Mouse (Mus musculus): Measurements from ENCODE around the gene Plch2. TPM values are rescaled to one million over a fixed set of nuclear protein-coding genes. Genes with fewer than 3 reads are reported as not detected.

Plch2 gene
- polyA plus RNA-seq, 1 experiment: 28.1 TPM

DNA sequence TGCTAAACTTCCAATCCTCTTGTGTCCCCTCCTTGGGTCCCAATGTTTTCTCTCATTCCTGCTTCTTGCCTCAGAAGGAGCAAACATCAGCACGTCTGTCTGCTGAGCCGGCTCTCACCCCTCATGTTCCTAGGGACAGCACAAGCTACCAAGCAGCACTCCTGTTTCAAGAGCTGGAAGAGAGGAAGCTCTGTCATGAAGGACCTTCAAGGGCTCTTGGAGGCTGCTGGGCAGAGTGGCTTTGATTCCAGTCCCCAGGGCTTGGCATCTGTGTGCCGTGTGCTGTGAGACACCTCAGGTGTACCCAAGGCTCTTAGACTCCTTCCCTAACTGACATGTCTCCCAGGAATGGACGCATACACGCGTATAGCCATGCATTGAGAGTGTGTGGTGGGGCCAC is 75.5 kb downstream of the Plch2 start:
- Histone ChIP-seq H3K4me3 (ENCODE audit: low read depth, low read length) (no peak overlapping the region), H3K27ac (ENCODE audit: insufficient read depth, low read depth, low read length) (no peak overlapping the region), H3K4me1 (ENCODE audit: control insufficient read depth, insufficient read depth, insufficient read length, low read length) (peaks cover 3% of the 10 kb centered on the region), H3K36me3 (ENCODE audit: control insufficient read depth, insufficient read depth, low read length) (peaks cover 51% of the 10 kb centered on the region), H3K27me3 (ENCODE audit: control insufficient read depth, insufficient read depth, low read length) (no peaks in the 10 kb centered on the region)
- TF ChIP-seq CTCF (IDR thresholded peaks at IDR 0.05; ENCODE audit: extremely low read depth, insufficient read length, insufficient replicate concordance, low read depth, low read length) (no peak), POLR2A (IDR thresholded peaks at IDR 0.05; ENCODE audit: low read depth, low read length) (no peak)
- WGBS: 82% methylated on average over 6 of the region's 6 CpGs

GRCm38 (mm10) chr4:154980110-154980509 is 76.5 kb downstream of the Plch2 start:
- Histone ChIP-seq H3K27ac (ENCODE audit: insufficient read depth, low read depth, low read length) (no peak overlapping the region), H3K4me3 (ENCODE audit: low read depth, low read length) (no peak overlapping the region), H3K36me3 (ENCODE audit: control insufficient read depth, insufficient read depth, low read length) (peaks cover 60% of the 10 kb centered on the region), H3K27me3 (ENCODE audit: control insufficient read depth, insufficient read depth, low read length) (no peaks in the 10 kb centered on the region), H3K4me1 (ENCODE audit: control insufficient read depth, insufficient read depth, insufficient read length, low read length) (peaks cover 3% of the 10 kb centered on the region)
- TF ChIP-seq CTCF (IDR thresholded peaks at IDR 0.05; ENCODE audit: extremely low read depth, insufficient read length, insufficient replicate concordance, low read depth, low read length): peak; percentile 41; the same call in 1 of the 2 replicates
- TF ChIP-seq POLR2A (IDR thresholded peaks at IDR 0.05; ENCODE audit: low read depth, low read length): no peak
- WGBS: 99% methylated on average over 4 of the region's 4 CpGs

DNA sequence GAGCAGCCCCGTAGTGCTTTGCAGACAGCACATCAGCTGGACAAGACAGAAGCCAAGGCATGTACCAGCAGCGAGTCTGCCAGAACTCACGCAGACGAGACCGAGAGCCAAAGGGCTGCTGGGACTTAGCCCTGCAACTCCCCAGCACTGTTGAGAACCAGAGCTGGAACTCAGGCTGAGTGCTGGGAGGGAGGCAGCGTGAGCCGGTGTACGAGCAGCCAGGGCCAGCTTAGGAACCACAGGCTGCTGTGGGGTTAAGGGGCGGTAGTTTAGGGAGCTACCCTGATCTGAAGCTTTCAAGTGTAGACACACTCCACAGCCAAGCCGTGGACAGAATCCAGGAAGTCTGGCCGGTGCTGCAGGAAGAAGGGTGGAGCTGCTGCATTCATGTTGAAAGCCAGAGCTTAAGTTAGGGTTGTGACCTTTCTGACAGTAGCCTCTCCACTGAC is 82.4 kb downstream of the Plch2 start:
- 84% methylated on average over 11 of the region's 11 CpGs for WGBS
- TF ChIP-seq POLR2A (IDR thresholded peaks at IDR 0.05; ENCODE audit: low read depth, low read length) (no peak), CTCF (IDR thresholded peaks at IDR 0.05; ENCODE audit: extremely low read depth, insufficient read length, insufficient replicate concordance, low read depth, low read length) (no peak)
- Histone ChIP-seq H3K27ac (ENCODE audit: insufficient read depth, low read depth, low read length) (no peak overlapping the region), H3K27me3 (ENCODE audit: control insufficient read depth, insufficient read depth, low read length) (no peaks in the 10 kb centered on the region), H3K4me3 (ENCODE audit: low read depth, low read length) (no peak overlapping the region), H3K4me1 (ENCODE audit: control insufficient read depth, insufficient read depth, insufficient read length, low read length) (no peaks in the 10 kb centered on the region), H3K36me3 (ENCODE audit: control insufficient read depth, insufficient read depth, low read length) (peaks cover 94% of the 10 kb centered on the region)

GRCm38 (mm10) chr4:154972546-154972945 is 84.0 kb downstream of the Plch2 start:
- Histone ChIP-seq H3K4me1 (ENCODE audit: control insufficient read depth, insufficient read depth, insufficient read length, low read length) (no peaks in the 10 kb centered on the region), H3K4me3 (ENCODE audit: low read depth, low read length) (no peak overlapping the region), H3K36me3 (ENCODE audit: control insufficient read depth, insufficient read depth, low read length) (peaks cover 81% of the 10 kb centered on the region), H3K27ac (ENCODE audit: insufficient read depth, low read depth, low read length) (no peak overlapping the region), H3K27me3 (ENCODE audit: control insufficient read depth, insufficient read depth, low read length) (no peaks in the 10 kb centered on the region)
- WGBS: 91% methylated on average over 12 of the region's 12 CpGs
- TF ChIP-seq CTCF (IDR thresholded peaks at IDR 0.05; ENCODE audit: extremely low read depth, insufficient read length, insufficient replicate concordance, low read depth, low read length) (no peak), POLR2A (IDR thresholded peaks at IDR 0.05; ENCODE audit: low read depth, low read length) (no peak)

DNA sequence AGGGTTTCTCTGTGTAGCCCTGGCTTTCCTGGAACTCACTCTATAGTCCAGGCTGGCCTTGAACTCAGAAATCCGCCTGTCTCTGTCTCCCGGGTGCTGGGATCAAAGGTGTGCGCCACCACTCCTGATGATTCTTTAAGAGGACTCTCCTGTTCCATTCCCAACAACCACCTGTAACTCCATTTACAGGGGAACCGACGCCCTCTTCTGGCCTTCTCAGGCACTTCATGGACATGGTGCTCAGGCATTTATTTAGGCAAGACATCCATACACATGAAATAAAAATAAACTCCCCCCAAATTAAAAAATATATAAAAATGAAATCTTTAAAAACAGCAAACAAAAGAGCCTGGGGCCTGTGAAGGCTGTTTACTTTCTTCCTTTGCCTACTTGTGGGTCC is 89.4 kb downstream of the Plch2 start:
- Histone ChIP-seq H3K4me3 (ENCODE audit: low read depth, low read length) (no peak overlapping the region), H3K27me3 (ENCODE audit: control insufficient read depth, insufficient read depth, low read length) (no peaks in the 10 kb centered on the region), H3K36me3 (ENCODE audit: control insufficient read depth, insufficient read depth, low read length) (peaks cover 32% of the 10 kb centered on the region), H3K27ac (ENCODE audit: insufficient read depth, low read depth, low read length) (no peak overlapping the region), H3K4me1 (ENCODE audit: control insufficient read depth, insufficient read depth, insufficient read length, low read length) (peaks cover 2% of the 10 kb centered on the region; the same call in 1 of the 2 replicates)
- WGBS: 60% methylated on average over 5 of the region's 5 CpGs
- TF ChIP-seq CTCF (IDR thresholded peaks at IDR 0.05; ENCODE audit: extremely low read depth, insufficient read length, insufficient replicate concordance, low read depth, low read length): peak; percentile 32; the same call in 1 of the 2 replicates
- TF ChIP-seq POLR2A (IDR thresholded peaks at IDR 0.05; ENCODE audit: low read depth, low read length): no peak

DNA sequence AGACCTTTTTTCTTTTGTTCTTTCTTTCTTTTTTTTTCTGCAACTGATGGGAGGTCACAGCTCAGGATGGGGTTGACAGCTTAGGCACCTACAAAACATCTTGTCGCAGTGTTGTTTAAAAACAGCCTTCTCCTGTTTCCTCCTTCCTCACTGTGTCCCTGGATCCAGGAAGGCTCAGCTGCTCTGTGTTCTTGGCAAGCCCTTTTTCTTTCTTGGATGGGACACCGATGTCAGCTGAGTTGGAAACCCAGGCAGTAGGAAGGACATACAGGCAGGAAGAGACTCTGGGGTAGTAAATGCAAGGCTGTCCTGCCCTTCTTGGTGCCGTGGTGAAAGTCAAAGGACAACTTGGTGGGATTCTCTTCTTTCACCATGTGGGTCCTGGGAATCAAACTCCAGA is 90.7 kb downstream of the Plch2 start:
- Histone ChIP-seq H3K4me1 (ENCODE audit: control insufficient read depth, insufficient read depth, insufficient read length, low read length) (peaks cover 9% of the 10 kb centered on the region), H3K4me3 (ENCODE audit: low read depth, low read length) (no peak overlapping the region), H3K36me3 (ENCODE audit: control insufficient read depth, insufficient read depth, low read length) (peaks cover 19% of the 10 kb centered on the region), H3K27me3 (ENCODE audit: control insufficient read depth, insufficient read depth, low read length) (peaks cover 6% of the 10 kb centered on the region), H3K27ac (ENCODE audit: insufficient read depth, low read depth, low read length) (no peak overlapping the region)
- WGBS: 72% methylated on average over 3 of the region's 3 CpGs
- no peak for TF ChIP-seq POLR2A (IDR thresholded peaks at IDR 0.05; ENCODE audit: low read depth, low read length)
- no peak for TF ChIP-seq CTCF (IDR thresholded peaks at IDR 0.05; ENCODE audit: extremely low read depth, insufficient read length, insufficient replicate concordance, low read depth, low read length)

DNA sequence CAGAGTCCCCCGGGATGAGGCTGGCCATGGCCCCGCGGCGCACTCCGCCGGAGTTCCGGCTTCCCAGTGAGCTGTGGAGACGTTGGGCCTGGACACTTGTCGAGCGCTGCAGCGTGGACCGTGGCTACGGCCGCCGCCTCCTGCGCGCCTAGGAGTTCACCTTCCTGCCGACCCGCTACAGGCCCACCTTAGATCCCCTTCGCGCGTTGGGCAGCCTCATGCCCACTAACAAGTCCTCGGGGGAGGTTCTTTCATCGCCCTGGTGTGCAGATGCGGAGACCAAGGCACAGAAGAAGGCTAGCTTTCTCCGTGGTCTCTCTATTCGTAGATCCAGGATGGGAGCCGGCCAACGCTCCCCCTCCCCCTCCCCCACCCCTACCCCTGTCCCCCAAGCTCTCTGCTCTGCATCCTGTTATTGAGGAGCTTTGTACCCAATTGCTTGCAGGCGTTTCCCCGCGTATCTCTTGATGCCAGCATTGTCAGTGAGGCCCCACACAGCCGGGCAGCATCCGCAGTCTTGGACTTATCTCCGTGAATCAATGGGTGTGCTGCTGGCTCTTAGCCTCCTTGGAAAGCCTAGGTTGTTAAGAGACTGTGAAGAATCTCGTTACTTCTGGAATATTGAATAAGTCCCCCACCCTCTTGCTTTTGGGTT is 91.9 kb downstream of the Plch2 start:
- peaks cover 14% of the 10 kb centered on the region for H3K27me3 ChIP-seq (ENCODE audit: control insufficient read depth, insufficient read depth, low read length)
- H3K4me3 ChIP-seq (ENCODE audit: low read depth, low read length): peak overlapping the region; percentile 93
- under 1% methylated on average over 36 of the region's 36 CpGs for WGBS
- TF ChIP-seq POLR2A (IDR thresholded peaks at IDR 0.05; ENCODE audit: low read depth, low read length) (no peak), CTCF (IDR thresholded peaks at IDR 0.05; ENCODE audit: extremely low read depth, insufficient read length, insufficient replicate concordance, low read depth, low read length) (no peak)
- peaks cover 7% of the 10 kb centered on the region for H3K36me3 ChIP-seq (ENCODE audit: control insufficient read depth, insufficient read depth, low read length)
- H3K4me1 ChIP-seq (ENCODE audit: control insufficient read depth, insufficient read depth, insufficient read length, low read length): peaks cover 9% of the 10 kb centered on the region
- H3K27ac ChIP-seq (ENCODE audit: insufficient read depth, low read depth, low read length): peak overlapping the region; percentile 9; the same call in 1 of the 2 replicates
